Mouse (Mus musculus) liver, postnatal 0 days (tissue): ENCODE data around the gene Traf3. TPM values are rescaled to one million over a fixed set of nuclear protein-coding genes. Genes with fewer than 3 reads are reported as not detected.
A peak's percentile ranks its signal among the peaks of the same experiment; 100 is the strongest.

ENCODE experiments used
- ATAC-seq: fragments of 200-750 bp; cut with Nextera tagmentation; 2 replicates; pipeline ENCODE4 v1.8.0; 2017; ENCODE audit warnings: mild to moderate bottlenecking, moderate library complexity
- DNase-seq: peaks from one replicate; pipeline ENCODE4 v3.0.0-alpha.2; 2016
- H3K27ac ChIP-seq: fragments of 300-500 bp; sonication (generic); 2 replicates; pipeline ENCODE4 v1.5.1; 2014; ENCODE audit warnings: antibody characterized with exemption, moderate library complexity, mild to moderate bottlenecking, low read depth
- H3K27me3 ChIP-seq: fragments of 300-500 bp; sonication (generic); 2 replicates; pipeline ENCODE4 v1.6.1; 2014; ENCODE audit warnings: low read length, control low read depth, mixed read lengths; ENCODE audit not compliant: insufficient read depth
- H3K36me3 ChIP-seq: fragments of 300-500 bp; sonication (generic); replicated peaks from 2 replicates; pipeline ENCODE4 v1.6.1; 2014; ENCODE audit warnings: mild to moderate bottlenecking, control low read depth, low read length, moderate library complexity, mixed read lengths; ENCODE audit not compliant: insufficient read depth
- H3K4me1 ChIP-seq: fragments of 300-500 bp; sonication (generic); 2 replicates; pipeline ENCODE4 v1.6.1; 2014; ENCODE audit warnings: antibody characterized with exemption, mild to moderate bottlenecking, control low read depth; ENCODE audit not compliant: insufficient read depth
- H3K4me2 ChIP-seq: fragments of 300-500 bp; sonication (generic); 2 replicates; pipeline ENCODE4 v1.6.1; 2014; ENCODE audit warnings: low read depth, mild to moderate bottlenecking, low read length, moderate library complexity, mixed read lengths
- H3K4me3 ChIP-seq: fragments of 300-500 bp; sonication (generic); 2 replicates; pipeline ENCODE4 v1.5.1; 2014; ENCODE audit warnings: low read depth, low read length
- H3K9ac ChIP-seq: fragments of 300-500 bp; sonication (generic); replicated peaks from 2 replicates; pipeline ENCODE4 v1.6.1; 2014; ENCODE audit warnings: mild to moderate bottlenecking, moderate library complexity
- H3K9me3 ChIP-seq: fragments of 300-500 bp; sonication (generic); 2 replicates; pipeline ENCODE4 v1.6.1; 2016; ENCODE audit warnings: mild to moderate bottlenecking, control low read depth, low read length, mixed read lengths
- CTCF ChIP-seq: sonication (generic); IDR thresholded peaks from 2 replicates; pipeline ENCODE4 v1.5.1; 2016; ENCODE audit warnings: antibody characterized with exemption, low read depth
- EP300 ChIP-seq: IDR thresholded peaks from 2 replicates; pipeline ENCODE4 v1.6.1; 2016; ENCODE audit warnings: antibody characterized with exemption, low read depth, mild to moderate bottlenecking
- WGBS: fragments of 180-500 bp; shearing (Covaris S2); extraction: QIAGEN DNeasy Blood & Tissue Kit; methylation state at CpG from one replicate; pipeline ENCODE4 v1.1.7; 2014; ENCODE audit not compliant: insufficient replicate concordance; 5-methylcytosine and 5-hydroxymethylcytosine counted together
- polyA plus RNA-seq: library from polyadenylated mRNA; unstranded; fragments of >200 nt; fragmentation: Nextera tagmentation; extraction: Ambion mirVana; gene quantifications from 2 replicates; pipeline ENCODE4 v1.2.1, GENCODE M21; 2015

The Traf3 gene
- polyA plus RNA-seq, 1 experiment from 2014 or later: 1.9 TPM

DNA sequence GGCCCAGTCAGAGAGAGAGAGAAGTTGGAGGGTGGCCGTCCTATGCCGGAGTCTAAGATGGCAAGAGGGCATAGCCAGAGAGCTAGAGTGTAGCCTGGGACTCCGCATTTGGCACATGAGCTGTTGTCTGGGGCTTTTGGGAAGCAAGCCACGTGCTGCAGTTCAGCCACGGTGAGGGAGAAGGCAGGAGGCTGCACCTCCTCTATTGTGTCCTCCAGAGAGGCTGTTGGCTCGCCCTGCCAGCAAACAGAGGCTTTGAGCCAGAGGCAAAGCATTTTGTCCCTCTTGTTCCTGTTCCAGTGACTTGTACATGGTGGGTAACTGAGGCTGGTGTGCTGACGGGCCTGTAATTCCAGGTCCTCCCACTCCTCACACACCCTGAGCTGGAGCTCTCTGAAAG, 32.0 kb upstream of the Traf3 start:
- Histone ChIP-seq H3K4me1 (no peaks in the 10 kb centered on the region), H3K4me3 (no peak overlapping the region), H3K4me2 (no peak overlapping the region), H3K36me3 (no peaks in the 10 kb centered on the region), H3K9ac (no peak overlapping the region), H3K27me3 (no peaks in the 10 kb centered on the region), H3K27ac (no peak overlapping the region), H3K9me3 (no peaks in the 10 kb centered on the region)
- TF ChIP-seq CTCF: no peak
- TF ChIP-seq EP300: no peak
- WGBS: 75% methylated on average over 7 of the region's 7 CpGs
- ATAC-seq (no peak), DNase-seq (no peak)

GRCm38 (mm10) chr12:111134791-111135733, 31.1 kb upstream of the Traf3 start:
- Histone ChIP-seq H3K4me1 (no peaks in the 10 kb centered on the region), H3K27me3 (no peaks in the 10 kb centered on the region), H3K9me3 (no peaks in the 10 kb centered on the region), H3K36me3 (no peaks in the 10 kb centered on the region), H3K4me2 (no peak overlapping the region), H3K4me3 (no peak overlapping the region), H3K27ac (no peak overlapping the region), H3K9ac (no peak overlapping the region)
- DNase-seq (no peak), ATAC-seq (no peak)
- WGBS: 66% methylated on average over 19 of the region's 19 CpGs
- TF ChIP-seq CTCF: no peak
- TF ChIP-seq EP300: no peak

DNA sequence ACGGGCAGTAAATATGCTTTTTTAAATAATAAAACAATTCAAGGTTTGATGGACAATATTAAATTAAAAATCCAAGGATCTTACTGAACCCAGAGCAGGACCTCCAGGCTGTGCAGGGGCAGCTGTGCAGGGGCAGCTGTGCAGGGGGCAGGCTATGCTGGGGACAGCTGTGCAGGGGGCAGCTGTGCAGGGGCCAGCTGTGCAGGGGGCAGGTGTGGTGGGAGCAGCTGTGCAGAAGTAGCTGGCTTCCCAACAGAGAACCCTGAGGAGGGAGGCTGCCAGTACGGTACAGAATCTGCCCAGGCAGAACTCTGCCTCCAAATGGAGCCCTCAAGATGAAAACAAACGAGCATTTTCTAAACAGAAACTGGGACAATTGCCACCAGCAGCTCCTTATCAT, 30.2 kb upstream of the Traf3 start:
- H3K36me3 ChIP-seq: no peaks in the 10 kb centered on the region
- no peak overlapping the region for H3K4me3 ChIP-seq
- no peaks in the 10 kb centered on the region for H3K27me3 ChIP-seq
- no peaks in the 10 kb centered on the region for H3K4me1 ChIP-seq
- DNase-seq: no peak
- H3K9ac ChIP-seq: no peak overlapping the region
- WGBS: 71% methylated on average over 3 of the region's 3 CpGs
- no peak for ATAC-seq
- H3K9me3 ChIP-seq: no peaks in the 10 kb centered on the region
- TF ChIP-seq EP300 (no peak), CTCF (no peak)
- no peak overlapping the region for H3K4me2 ChIP-seq
- H3K27ac ChIP-seq: no peak overlapping the region

GRCm38 (mm10) chr12:111137079-111137478, 29.1 kb upstream of the Traf3 start:
- TF ChIP-seq EP300 (no peak), CTCF (peak; percentile 45)
- Histone ChIP-seq H3K4me2 (no peak overlapping the region), H3K9me3 (no peaks in the 10 kb centered on the region), H3K4me1 (no peaks in the 10 kb centered on the region), H3K9ac (no peak overlapping the region), H3K4me3 (no peak overlapping the region), H3K36me3 (no peaks in the 10 kb centered on the region), H3K27ac (no peak overlapping the region), H3K27me3 (no peaks in the 10 kb centered on the region)
- WGBS: 58% methylated on average over 2 of the region's 2 CpGs
- no peak for ATAC-seq
- DNase-seq: no peak

GRCm38 (mm10) chr12:111143005-111143508, 23.1 kb upstream of the Traf3 start:
- Histone ChIP-seq H3K4me3 (no peak overlapping the region), H3K27me3 (no peaks in the 10 kb centered on the region), H3K4me1 (0 out of 2 replicates have a peak, but pooled peaks cover 2% of the 10 kb centered on the region), H3K4me2 (no peak overlapping the region), H3K9ac (no peak overlapping the region), H3K27ac (no peak overlapping the region), H3K36me3 (no peaks in the 10 kb centered on the region), H3K9me3 (no peaks in the 10 kb centered on the region)
- TF ChIP-seq EP300 (no peak), CTCF (peak; percentile 38)
- ATAC-seq: no peak
- 27% methylated on average over 12 of the region's 12 CpGs for WGBS
- no peak for DNase-seq

DNA sequence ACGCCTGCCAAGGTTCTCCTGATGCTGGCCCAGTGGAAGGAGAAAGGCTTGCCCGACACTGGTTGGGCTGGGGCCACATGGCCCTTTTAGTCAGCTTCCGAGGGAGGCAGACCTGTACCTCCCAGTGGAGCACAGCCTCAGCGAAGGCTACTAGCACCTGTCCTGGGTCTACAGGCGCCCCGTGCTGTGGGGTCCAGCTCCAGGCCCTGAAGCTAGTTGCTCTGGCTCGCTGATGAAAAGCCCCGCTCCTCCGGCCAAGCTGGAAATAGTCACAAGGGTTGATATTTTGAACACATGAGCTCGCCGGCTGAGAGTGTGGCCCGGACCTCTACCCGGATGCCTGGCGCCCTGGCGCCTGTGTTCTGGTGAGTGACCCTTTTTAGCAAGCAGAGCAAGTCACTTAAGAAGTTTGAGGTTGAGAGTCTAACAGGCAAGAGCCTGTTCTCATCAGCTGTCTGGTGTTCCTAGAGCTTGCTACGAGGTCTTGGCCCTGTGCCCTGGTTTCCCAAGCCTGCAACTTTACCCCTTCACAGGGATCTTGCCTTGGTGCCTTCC, 22.6 kb upstream of the Traf3 start:
- no peak for TF ChIP-seq EP300
- TF ChIP-seq CTCF: no peak
- H3K9ac ChIP-seq: no peak overlapping the region
- 80% methylated on average over 16 of the region's 16 CpGs for WGBS
- no peaks in the 10 kb centered on the region for H3K27me3 ChIP-seq
- ATAC-seq (no peak), DNase-seq (no peak)
- H3K36me3 ChIP-seq: no peaks in the 10 kb centered on the region
- H3K27ac ChIP-seq: no peak overlapping the region
- H3K4me3 ChIP-seq: no peak overlapping the region
- no peak overlapping the region for H3K4me2 ChIP-seq
- H3K9me3 ChIP-seq: no peaks in the 10 kb centered on the region
- peaks cover 2% of the 10 kb centered on the region; the same call in 1 of the 2 replicates for H3K4me1 ChIP-seq
